Mouse (Mus musculus): ENCODE measurements around the gene Hacd4.

The Hacd4 gene

GRCm38 (mm10) chr4:88438326-88438989, at the start of gene Hacd4:
Gene Hacd4 (minus strand): TSS chr4:88438928.
- peak; percentile 80 for DNase-seq (ENCODE audit: extremely low read depth, insufficient read length, low spot score)

- DNase-seq (ENCODE audit: extremely low read depth, insufficient read length, low spot score) = no peak
These were observed 49.4 kb upstream of the Hacd4 start for GRCm38 (mm10) chr4:88488107-88488506.

GRCm38 (mm10) chr4:88480130-88480529, 41.4 kb upstream of the Hacd4 start:
- DNase-seq (ENCODE audit: extremely low read depth, insufficient read length, low spot score) = no peak

- DNase-seq (ENCODE audit: extremely low read depth, insufficient read length, low spot score) = no peak
These were observed 40.1 kb upstream of the Hacd4 start for GRCm38 (mm10) chr4:88478809-88479186.

- DNase-seq (ENCODE audit: extremely low read depth, insufficient read length, low spot score) = peak; percentile 45
These were observed 39.6 kb upstream of the Hacd4 start for GRCm38 (mm10) chr4:88478177-88478808.

GRCm38 (mm10) chr4:88476511-88477210, 37.9 kb upstream of the Hacd4 start:
- DNase-seq (ENCODE audit: extremely low read depth, insufficient read length, low spot score) = peak; percentile 57

- DNase-seq (ENCODE audit: extremely low read depth, insufficient read length, low spot score) = no peak
These were observed 37.4 kb upstream of the Hacd4 start for GRCm38 (mm10) chr4:88476084-88476483.

- DNase-seq (ENCODE audit: extremely low read depth, insufficient read length, low spot score) = no peak
These were observed 32.8 kb upstream of the Hacd4 start for GRCm38 (mm10) chr4:88471528-88471927.

- no peak for DNase-seq (ENCODE audit: extremely low read depth, insufficient read length, low spot score)
These were observed 25.8 kb upstream of the Hacd4 start for GRCm38 (mm10) chr4:88464574-88464973.

GRCm38 (mm10) chr4:88462981-88463646, 24.4 kb upstream of the Hacd4 start:
- DNase-seq (ENCODE audit: extremely low read depth, insufficient read length, low spot score) = no peak

- DNase-seq (ENCODE audit: extremely low read depth, insufficient read length, low spot score) = peak; percentile 51
These were observed 23.8 kb upstream of the Hacd4 start for GRCm38 (mm10) chr4:88462501-88462900.

GRCm38 (mm10) chr4:88461315-88461714, 22.6 kb upstream of the Hacd4 start:
- no peak for DNase-seq (ENCODE audit: extremely low read depth, insufficient read length, low spot score)

GRCm38 (mm10) chr4:88458673-88459072, 19.9 kb upstream of the Hacd4 start:
- no peak for DNase-seq (ENCODE audit: extremely low read depth, insufficient read length, low spot score)

- DNase-seq (ENCODE audit: extremely low read depth, insufficient read length, low spot score) = no peak
These were observed 19.4 kb upstream of the Hacd4 start for GRCm38 (mm10) chr4:88458093-88458492.

- DNase-seq (ENCODE audit: extremely low read depth, insufficient read length, low spot score) = no peak
These were observed 11.5 kb upstream of the Hacd4 start for GRCm38 (mm10) chr4:88450087-88450765.

- DNase-seq (ENCODE audit: extremely low read depth, insufficient read length, low spot score) = peak; percentile 31
These were observed 10.2 kb upstream of the Hacd4 start for GRCm38 (mm10) chr4:88448976-88449375.

- no peak for DNase-seq (ENCODE audit: extremely low read depth, insufficient read length, low spot score)
These were observed 2.1 kb upstream of the Hacd4 start for GRCm38 (mm10) chr4:88440814-88441213.

GRCm38 (mm10) chr4:88439669-88440123, 968 bp upstream of the Hacd4 start:
- no peak for DNase-seq (ENCODE audit: extremely low read depth, insufficient read length, low spot score)

- no peak for DNase-seq (ENCODE audit: extremely low read depth, insufficient read length, low spot score)
These were observed 232 bp upstream of the Hacd4 start for GRCm38 (mm10) chr4:88438990-88439329.

- DNase-seq (ENCODE audit: extremely low read depth, insufficient read length, low spot score) = no peak
These were observed 811 bp downstream of the Hacd4 start for GRCm38 (mm10) chr4:88437917-88438316.

- DNase-seq (ENCODE audit: extremely low read depth, insufficient read length, low spot score) = no peak
These were observed 1.6 kb downstream of the Hacd4 start for GRCm38 (mm10) chr4:88437166-88437565.

Data from 3134 (cell line).